Mouse (Mus musculus) spleen, adult 18-20 months (tissue): ENCODE results near the gene Ndufc1.
A peak's percentile ranks its signal among the peaks of the same experiment; 100 is the strongest.
"Not testable (repeated sequence)": the region's sequence is repeated elsewhere in the genome, so short reads cannot be mapped to it uniquely, and the experiment has no call there.

Experiments used
- DNase-seq, 2 experiments: peaks; one replicate each; pipeline ENCODE4 v3.0.0; 2022; ENCODE audit warnings: mixed read lengths in 2 of 2

The Ndufc1 gene

DNA sequence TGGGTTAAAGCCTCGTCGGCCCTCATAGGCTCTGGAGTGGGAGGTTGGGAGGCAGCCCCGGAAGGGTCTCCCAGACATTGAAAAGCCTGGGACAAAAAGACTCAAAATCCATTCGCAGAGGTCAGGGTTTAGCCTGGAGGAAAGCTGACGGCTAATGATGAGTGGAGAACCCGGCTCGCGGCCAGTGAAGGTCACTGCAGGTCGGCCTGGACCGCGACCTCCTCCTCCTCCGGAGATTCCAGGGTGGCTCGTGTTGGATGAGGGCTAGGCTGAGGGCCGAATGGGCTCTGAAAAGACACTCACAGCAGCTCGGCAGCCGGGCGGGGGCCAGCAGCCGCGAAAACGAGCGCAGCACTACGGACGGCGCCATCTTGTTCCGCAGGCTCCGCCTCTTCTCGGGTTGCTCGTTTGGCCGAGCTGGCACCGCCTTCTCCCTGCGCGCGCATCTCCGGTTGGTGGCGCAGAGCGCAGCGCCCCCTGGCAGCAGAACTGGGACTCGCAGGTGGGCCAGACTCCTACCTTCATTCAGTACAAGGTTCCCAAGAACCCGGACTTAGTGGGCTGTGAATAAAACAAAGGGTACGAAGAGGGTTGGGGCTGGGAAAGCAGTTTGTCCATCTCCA, at the start of gene Ndufc1:
Gene Ndufc1, minus strand, starts transcription at position 428 of the 623 bp plus-strand sequence.
- DNase-seq: peak; percentile 90 to 99

DNA sequence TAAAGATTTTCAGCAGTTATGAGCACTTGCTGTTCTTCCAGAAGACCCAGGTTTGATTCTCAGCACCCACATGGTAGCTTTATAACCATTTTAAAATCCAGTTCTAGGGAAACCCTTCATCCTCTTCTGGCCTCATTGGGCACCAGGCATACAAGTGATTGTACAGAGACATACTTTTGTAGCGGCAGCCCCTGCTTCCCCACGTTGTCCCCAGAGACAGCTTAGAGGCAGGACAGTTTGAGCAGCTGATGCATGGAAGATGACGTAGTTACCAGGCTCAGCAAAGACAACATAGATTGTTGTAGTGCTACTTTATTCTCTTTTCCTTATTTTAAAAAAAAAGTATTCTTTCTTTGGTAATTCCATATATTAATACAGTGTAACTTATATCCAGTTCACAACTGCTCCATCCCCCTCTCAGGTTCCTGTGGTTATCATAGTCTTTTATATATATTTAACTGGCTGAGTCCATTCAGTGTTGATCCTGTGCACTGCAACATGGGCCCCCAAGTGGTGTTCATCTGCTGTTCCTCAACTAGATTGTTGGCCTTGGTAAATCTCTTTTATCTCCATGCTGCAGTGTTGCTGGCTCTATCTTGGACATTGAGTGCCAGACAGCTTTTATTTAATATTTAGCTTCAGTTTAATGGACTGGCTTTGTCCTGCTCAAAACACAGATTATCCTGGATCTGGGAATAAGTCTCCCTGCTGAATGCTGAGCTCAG, 26.2 kb upstream of the Ndufc1 start:
- DNase-seq: no peak

DNA sequence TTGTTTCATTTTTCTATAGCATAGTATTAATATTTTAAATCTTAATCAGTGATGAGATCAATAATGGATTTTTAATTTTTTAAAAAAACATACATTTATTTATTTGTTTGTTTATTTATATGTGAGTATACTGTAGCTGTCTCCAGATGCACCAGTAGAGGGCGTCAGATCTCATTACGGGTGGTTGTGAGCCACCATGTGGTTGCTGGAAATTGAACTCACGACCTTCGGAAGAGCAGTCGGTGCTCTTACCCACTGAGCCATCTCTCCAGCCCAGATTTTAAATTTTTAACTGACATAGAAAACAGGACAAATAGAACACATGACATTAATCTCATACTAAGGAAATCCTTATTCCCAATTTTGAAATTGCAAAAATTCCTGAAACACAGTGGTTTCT, 25.6 kb upstream of the Ndufc1 start:
- DNase-seq: not testable (repeated sequence)

DNA sequence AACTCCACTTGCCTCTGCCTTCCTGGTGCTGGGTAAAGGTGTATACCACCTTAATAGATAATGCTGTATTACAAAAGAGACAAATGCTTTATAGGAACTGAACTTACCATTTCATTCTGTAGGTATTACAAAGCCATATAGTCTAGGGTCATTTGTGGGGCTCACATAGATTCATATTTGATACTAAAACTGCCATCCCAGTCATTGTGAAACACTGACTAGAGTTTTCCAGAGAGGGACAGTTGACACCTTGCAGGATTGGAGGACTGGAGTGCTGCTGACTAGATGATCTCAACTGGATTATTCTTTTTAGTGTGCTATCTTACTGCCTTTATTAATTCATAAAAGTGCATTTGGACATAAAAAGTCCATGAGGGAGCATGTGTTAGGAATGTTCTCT, 16.6 kb upstream of the Ndufc1 start:
- DNase-seq: no peak

DNA sequence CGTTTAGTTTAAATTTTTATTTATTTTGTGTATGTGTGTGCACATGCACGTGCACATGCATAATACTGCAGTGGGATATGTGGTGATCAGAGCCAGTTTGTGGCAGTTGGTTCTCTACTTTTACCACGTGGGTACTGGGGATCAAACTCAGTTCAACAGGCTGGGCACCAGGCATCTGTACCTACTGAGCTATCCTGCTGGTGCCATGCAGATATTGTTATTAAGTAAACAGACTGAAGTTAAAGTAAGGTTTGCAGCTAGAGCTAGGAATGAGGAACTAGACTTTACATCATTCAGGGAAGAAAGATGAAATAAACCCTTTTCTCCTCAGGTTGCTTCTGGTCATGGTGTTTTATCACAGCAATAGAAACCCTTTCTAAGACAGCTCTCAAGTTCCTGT, 13.1 kb upstream of the Ndufc1 start:
- DNase-seq: no peak

DNA sequence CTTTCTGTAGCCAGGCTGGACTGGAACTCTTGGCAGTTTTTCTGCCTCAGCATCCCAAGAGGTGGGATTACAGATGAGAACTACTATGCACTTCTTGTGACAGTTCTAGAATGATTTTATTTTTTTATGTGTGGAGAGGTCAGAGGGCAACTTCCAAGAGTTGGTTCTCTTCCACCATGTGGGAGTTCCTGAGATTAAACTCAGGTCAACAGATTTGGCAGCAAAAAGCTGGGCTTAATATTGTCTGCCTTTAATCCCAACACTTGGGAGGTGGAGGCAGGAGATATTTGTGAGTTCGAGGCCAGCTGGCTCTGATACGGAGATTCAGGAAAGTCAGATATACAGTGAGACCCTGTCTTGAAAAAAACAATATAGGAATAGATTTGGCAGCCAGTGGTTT, 9.2 kb upstream of the Ndufc1 start:
- no peak for DNase-seq

DNA sequence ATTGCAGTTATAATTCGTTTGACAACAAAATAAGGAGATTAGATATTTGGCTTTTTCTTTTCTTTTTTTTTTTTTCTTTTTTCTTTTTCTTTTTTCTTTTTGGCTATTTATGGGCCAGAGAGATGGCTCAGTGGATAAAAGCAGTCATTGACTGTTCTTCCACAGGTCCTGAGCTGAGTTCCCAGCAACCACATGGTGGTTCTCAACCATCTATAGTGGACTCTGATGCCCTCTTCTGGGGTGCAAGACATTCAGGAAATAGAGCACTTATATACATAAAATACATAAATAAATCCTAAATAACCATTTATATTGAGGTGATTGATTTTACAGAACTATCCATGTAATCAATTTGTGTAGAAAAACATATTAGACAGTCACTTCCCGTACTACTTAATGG, 8.7 kb upstream of the Ndufc1 start:
- DNase-seq: no peak

DNA sequence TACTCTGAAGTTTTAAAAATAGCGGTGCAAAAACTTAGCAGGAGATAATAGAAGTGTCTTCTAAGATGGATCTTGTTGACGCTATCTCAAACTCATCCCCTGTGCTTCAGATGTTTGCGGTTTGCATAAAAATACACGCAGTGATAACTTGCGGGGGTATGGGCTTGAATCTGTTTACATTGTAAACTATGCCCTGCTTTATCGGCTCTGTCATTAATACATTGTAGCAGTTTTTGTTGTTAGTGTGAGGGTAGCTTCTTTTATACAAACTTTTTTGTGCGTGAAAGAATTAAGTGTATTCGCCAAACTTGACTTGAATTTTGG, 8.3 kb upstream of the Ndufc1 start:
- no peak for DNase-seq

DNA sequence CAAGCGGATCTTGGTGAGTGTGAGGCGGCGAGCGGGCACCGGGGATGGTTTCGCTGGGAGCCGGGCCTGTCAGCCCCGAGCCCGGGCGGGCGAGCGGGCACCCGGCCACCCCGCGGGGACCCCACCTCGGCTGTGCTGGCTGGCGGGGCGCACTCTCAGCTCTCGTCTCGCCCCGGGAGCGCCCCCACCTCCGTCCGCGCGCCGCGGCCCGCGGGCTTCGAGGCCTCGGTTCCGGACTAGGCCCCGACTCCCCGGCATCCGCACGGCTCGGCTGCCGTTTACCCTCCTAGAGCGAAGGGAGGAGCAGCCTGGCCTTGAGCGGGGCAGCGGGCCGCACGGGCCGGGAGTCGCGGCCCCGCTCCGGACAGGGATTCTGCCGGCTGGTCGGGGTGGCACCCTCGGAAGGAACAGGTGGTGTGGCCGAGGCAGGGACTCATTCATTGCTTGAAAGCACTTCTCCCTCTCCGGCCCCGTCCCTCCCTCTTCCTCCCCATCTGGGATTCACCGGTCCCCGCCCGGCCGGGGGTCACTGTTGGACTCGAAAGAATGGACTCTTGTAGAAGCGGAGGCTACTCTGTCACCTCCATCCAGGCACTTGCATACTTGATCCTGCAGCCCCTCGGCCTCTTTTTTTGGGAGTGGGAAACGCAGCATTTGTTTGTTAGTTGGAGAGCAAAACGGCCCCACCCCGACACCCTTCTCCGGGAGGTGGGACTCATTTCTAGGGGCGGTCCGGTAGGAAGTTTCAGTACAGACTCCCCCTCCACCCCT, 7.8 kb upstream of the Ndufc1 start:
- DNase-seq: no peak

DNA sequence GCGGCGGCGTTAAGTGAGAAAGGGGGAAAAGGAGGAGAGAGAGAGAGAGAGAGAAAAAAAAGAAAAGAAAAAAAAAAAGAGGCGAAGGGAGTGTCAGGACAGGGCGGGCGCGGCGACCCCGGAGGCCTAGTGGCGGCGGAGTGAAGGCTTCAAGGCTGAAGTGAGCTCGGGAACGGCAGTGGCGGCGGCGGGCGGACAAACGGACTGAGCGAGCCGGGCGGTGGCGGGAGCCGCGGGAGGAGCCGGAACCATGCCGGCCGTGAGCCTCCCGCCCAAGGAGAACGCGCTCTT, 7.2 kb upstream of the Ndufc1 start:
- DNase-seq: no peak

DNA sequence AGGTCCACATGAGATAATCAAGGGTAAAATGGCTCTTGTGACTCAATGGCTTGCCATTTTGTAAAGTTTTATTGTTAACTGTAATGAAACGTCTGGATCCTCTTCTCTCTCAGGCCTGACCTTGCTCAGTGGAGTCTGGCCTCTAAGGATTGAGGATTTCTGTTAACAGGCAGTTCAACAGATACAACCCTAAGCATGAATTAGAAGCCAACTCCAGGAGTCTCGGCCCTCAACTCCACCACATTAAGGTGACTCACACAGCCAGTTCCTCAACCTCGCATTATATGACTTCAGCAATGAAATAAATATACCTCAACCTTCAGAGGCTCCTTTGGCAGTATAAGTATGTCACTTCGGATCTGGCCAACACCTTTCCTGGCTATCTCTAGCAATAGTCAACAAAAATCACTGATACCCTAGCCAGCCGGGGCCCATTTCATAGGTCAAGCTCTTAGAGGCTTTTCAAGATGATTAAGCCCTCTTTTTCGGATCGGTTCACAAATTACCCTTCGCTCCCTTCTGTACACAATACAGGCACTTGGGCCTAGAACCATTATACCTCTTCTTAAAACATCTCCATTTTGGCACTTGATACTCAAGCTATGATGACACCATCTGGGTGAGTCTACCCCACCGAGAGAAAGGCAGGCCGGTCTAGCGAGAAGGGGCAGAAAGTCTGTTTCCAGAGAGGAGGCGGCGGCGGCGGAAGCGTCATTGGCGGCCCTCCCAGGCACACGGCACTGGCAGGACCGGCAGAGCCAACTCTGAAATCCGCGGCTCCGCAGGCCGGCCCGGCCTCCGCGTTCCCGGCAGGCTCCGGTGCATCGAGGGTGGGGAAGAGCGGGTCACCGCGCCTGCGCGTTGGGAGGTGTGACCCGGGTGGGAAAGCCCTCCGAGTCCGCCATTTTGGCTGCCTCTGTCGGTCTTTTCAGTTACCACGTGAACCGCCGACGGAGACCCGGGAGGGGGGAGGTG, 6.6 kb upstream of the Ndufc1 start, which contains the start of gene Naa15:
Gene Naa15, plus strand, starts transcription at position 51 of the 975 bp plus-strand sequence.
- DNase-seq: peak; percentile 90 to 92

DNA sequence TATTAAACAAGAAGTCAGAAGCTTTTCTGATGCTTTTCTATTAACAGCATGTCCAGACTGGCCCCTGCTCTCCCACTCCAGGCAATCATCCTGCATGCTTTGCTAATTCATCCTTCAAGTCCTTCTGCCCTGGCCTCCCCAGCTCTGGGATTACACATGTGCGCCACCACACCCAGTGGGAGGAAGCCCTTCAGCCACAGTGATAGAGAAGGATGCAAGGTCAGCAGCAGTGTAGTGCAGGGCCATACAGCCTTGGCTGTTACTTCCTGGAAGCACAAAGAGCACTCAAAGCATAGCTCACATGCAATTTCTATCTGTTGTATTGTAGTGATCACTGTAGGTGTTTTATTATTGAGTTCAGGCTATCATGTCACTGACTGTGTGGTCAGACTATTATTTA, 4.5 kb upstream of the Ndufc1 start:
- no peak for DNase-seq

DNA sequence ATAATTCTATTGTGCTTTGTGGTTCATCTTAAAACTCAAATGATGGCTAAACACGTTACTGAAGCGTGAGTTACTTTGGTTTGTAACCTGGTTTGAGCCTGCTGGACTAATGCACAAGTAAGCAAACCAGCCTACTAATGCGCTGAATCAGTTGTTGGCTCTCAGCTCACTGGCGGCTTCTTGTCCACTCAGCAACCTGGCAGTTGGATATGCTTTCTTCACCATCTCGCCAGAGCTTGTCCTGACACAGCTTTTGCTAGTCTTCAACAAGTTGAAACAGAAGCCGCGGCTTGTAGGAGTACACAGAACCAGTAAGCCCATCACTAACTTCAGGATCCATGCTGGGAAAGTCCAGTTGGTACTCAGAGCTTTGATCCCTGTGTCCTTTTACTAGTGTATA, 3.7 kb upstream of the Ndufc1 start:
- DNase-seq: no peak

DNA sequence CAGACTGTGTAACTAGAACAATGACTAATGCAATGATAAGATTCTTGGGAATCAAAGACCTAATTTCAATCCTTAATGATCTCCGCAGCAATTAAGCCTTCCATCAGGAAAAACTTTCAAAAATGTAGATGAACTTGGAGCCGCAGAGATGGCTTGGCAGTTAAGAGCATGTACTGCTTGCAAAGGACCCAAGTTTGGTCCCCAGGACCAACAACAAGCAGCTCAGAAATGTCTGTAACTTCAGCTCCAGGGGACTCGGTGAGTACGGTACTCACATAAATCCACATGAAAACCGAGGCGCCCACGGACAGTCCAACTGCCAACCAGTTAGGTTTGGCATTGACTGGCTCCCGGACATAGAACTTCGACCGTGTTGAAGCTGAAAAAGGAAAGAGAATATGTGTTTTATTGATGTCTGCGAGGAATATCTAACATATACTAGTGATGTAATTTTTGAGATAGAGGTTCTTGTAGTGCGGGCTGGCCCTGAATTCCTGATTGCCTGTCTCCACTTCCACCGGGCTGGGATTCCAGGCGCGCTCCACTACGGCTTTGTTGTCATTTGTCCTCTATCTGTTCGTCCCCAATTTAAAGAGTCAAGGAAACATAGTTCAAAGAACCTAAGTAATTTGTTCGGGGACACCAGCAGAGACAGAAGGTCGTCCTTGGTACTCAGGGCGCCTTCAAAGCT, 773 bp downstream of the Ndufc1 start:
- no peak for DNase-seq

DNA sequence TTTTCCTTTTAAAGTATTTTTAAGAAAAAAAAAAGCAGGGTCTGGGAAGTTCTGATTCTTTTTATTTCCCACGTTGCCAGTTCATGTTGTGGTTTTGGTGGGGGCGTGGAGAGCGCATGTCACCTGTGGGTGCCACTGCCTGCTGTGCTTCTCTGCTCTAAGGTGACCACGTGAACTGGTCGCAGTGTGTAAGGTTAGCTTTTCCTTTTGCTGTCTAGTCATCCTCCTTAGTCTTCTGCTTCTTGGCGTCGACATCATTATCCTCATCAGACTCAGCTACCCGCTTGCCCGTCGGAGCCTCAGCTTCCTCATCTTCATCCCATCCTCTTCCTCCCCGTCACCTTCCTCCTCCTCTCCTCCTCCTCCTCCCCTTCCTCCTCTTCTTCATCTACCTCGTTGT, 6.2 kb downstream of the Ndufc1 start:
- DNase-seq: no peak

DNA sequence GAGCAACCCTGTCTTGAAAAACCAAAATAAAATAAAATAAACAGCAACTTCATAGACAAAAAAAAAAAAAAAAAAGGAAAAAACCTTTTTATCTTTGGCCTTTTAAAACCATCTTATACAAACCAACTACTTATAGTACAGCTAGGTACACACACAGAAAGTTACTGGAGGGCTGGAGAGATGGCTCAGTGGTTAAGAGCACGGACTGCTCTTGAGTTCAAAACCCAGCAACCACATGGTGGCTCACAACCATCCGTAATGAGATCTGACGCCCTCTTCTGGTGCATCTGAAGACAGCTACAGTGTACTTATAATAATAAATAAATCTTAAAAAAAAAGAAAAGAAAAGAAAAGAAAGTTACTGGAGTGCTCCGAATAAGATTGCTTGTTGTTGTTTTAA, 6.7 kb downstream of the Ndufc1 start:
- DNase-seq: not testable (repeated sequence)

DNA sequence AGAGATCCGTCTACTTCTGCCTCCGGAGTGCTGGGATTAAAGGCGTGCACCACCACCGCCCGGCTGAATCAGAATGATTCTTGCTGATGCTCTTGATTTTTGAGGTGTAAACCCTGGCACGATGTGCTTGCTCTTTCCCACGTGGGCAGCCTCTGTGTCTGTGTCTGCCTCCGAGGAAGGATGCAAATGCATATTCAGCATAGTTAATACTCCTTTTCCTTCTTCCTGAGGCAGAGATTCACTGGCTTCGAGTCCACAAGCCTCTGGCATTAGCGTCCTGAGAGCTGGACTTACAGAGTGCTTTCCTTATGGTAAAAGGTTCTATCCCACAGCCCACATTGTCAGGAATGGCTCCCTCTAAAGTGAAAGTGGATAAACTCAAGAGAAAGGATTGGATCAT, 8.1 kb downstream of the Ndufc1 start:
- DNase-seq: no peak

DNA sequence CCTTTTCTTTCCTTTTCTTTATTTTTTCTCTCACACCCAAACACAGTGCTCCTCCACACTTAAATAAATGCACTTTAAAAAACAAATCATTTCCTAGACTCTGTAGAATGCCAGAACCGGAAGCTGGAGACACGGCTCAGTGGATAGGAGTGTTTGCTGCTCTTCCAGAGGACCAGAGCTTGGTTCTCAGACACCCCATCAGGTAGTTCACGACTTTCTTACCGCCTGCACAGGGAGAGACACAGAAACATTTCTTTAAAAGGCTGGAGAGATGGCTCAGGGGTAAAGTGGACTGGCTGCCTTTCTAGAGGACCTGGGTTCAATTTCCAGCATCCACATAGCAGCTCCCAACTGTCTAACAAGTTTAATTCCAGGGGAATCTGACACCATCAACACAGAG, 9.3 kb downstream of the Ndufc1 start:
- no peak for DNase-seq

DNA sequence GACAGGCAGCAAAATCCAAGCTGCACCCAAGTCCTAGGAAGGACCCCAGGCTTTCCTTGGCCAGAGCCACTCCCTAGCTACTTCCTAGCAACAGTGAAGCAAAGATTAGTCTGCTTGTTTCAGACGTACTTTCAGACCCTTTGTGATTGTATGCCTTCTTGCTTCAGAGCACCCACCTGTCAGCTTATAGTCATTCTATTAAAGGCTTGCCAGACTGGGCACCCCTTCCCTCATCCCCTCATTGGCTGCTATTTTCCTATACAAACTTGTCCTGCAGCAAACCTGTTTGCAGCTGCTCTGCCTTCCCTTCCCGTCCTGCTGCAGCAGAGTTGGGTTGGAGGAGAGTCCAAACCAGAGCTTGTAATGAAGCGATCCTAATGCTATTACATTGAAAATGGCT, 10.1 kb downstream of the Ndufc1 start:
- DNase-seq: no peak

DNA sequence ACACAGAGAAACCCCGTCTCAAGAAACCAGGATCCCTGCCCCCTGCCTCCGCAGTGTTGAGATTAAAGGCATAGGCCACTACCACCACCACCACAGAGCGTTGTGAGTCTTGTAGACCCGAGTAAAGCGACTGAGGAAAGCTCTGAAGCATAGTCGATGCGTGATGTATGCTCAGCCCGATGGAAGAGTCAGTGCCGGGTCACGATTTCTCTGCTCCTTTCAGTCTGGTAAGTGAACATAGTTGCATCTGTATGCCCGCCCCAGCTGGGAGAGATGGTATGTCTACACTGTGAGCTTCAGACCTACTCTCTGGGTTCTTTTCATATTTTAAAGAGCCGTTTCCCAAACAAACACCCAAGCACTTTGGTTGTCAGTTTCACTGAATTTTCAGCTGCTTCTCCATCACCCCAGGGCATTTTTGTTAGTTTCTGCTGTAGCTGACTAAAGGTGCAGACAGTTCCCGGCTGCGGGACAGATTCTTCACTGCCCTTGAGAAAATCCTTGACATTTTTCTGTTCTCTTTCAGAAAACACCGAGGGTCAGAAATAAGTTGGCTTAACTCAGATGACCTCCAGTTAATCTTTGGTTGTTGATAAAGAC, 11.0 kb downstream of the Ndufc1 start:
- no peak for DNase-seq

DNA sequence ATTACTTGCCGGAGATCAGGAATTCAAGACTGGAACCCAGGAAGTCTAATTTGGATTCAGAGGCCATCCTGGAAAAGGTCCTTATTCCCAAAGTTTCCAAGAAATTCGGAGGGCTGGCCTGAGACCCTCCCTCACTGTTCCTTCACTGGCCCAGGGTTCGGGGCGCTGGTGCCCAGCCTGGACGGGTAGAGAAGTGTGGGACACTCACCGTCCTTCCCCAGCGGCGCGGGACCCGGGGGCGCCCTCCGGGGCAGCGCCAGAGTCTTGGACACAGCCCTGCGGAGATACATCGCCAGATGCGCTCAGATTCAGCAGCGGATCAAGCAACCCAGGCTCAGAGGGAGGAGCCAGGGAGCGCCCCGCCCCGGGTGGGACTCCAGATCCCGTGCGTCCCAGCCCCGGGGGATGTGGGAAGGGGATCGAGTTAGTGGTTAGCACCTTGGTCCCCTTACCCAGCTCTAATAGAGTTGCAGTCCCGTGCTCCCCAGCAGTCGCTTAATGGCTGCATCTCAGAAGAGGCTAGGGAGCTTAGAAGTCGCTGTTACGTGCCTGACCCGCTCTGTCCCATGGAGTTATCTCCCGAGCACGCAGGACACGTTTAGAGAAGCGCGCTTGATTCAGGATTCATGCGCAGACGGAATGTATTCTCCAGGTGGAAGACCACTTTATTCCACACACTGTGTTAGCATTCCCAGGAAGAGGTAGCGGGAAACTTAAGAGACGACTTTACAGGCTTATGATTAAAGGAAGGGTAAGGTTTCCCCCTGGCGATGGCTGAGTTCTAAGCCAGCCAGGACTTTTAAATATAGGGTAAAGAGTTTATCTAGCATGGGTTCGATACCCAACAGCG, 12.3 kb downstream of the Ndufc1 start, which contains the start of gene Mgarp:
Gene Mgarp, minus strand, starts transcription at position 520 of the 850 bp plus-strand sequence.
- peak; percentile 24 to 62 for DNase-seq
